Mouse (Mus musculus): ENCODE measurements around the gene Sh3d19. TPM values are rescaled to one million over a fixed set of nuclear protein-coding genes. Genes with fewer than 3 reads are reported as not detected.
"Not testable (repeated sequence)": the region's sequence is repeated elsewhere in the genome, so short reads cannot be mapped to it uniquely, and the experiment has no call there.

The Sh3d19 gene
- polyA plus RNA-seq, 1 experiment from 2014 or later: 6.2 TPM

GRCm38 (mm10) chr3:85952696-85953283 is 18.1 kb upstream of the Sh3d19 start:
- WGBS (ENCODE audit: insufficient replicate concordance): 73% methylated on average over 10 of the region's 10 CpGs
- H3K9ac ChIP-seq: no peak overlapping the region
- H3K4me1 ChIP-seq (replicated peaks): no peaks in the 10 kb centered on the region
- no peak overlapping the region for H3K4me2 ChIP-seq
- no peaks in the 10 kb centered on the region for H3K27me3 ChIP-seq
- no peak for DNase-seq
- no peaks in the 10 kb centered on the region for H3K36me3 ChIP-seq
- no peak overlapping the region for H3K4me3 ChIP-seq (replicated peaks)
- no peak overlapping the region for H3K27ac ChIP-seq
- no peaks in the 10 kb centered on the region for H3K9me3 ChIP-seq (replicated peaks)
- ATAC-seq (ENCODE audit: low read depth): no peak

- DNase-seq: no peak
- no peaks in the 10 kb centered on the region for H3K36me3 ChIP-seq
- H3K9me3 ChIP-seq (replicated peaks): no peaks in the 10 kb centered on the region
- H3K27ac ChIP-seq: no peak overlapping the region
- 85% methylated on average over 9 of the region's 9 CpGs for WGBS (ENCODE audit: insufficient replicate concordance)
- no peak for ATAC-seq (ENCODE audit: low read depth)
- no peaks in the 10 kb centered on the region for H3K27me3 ChIP-seq
- no peaks in the 10 kb centered on the region for H3K4me1 ChIP-seq (replicated peaks)
- H3K4me2 ChIP-seq: no peak overlapping the region
- H3K4me3 ChIP-seq (replicated peaks): no peak overlapping the region
- H3K9ac ChIP-seq: no peak overlapping the region
Observed at GRCm38 (mm10) chr3:85955269-85955668, 15.6 kb upstream of the Sh3d19 start.

- Histone ChIP-seq H3K27ac (no peak overlapping the region), H3K36me3 (no peaks in the 10 kb centered on the region), H3K9ac (no peak overlapping the region), H3K9me3 (replicated peaks) (no peaks in the 10 kb centered on the region), H3K27me3 (no peaks in the 10 kb centered on the region), H3K4me3 (replicated peaks) (no peak overlapping the region), H3K4me2 (no peak overlapping the region), H3K4me1 (replicated peaks) (no peaks in the 10 kb centered on the region)
- 70% methylated on average over 5 of the region's 5 CpGs for WGBS (ENCODE audit: insufficient replicate concordance)
- DNase-seq: no peak
- no peak for ATAC-seq (ENCODE audit: low read depth)
Observed at GRCm38 (mm10) chr3:85955704-85956103, 15.2 kb upstream of the Sh3d19 start.

- H3K27me3 ChIP-seq: no peaks in the 10 kb centered on the region
- ATAC-seq (ENCODE audit: low read depth): no peak
Observed at GRCm38 (mm10) chr3:85959669-85960068, 11.2 kb upstream of the Sh3d19 start.

GRCm38 (mm10) chr3:85961134-85961533 is 9.8 kb upstream of the Sh3d19 start:
- 30% methylated on average over 5 of the region's 5 CpGs for WGBS (ENCODE audit: insufficient replicate concordance)
- H3K36me3 ChIP-seq: no peaks in the 10 kb centered on the region
- ATAC-seq (ENCODE audit: low read depth) (no peak), DNase-seq (no peak)
- H3K27ac ChIP-seq: no peak overlapping the region
- H3K4me3 ChIP-seq (replicated peaks): no peak overlapping the region
- H3K9me3 ChIP-seq (replicated peaks): no peaks in the 10 kb centered on the region
- H3K27me3 ChIP-seq: no peaks in the 10 kb centered on the region
- H3K9ac ChIP-seq: no peak overlapping the region
- no peaks in the 10 kb centered on the region for H3K4me1 ChIP-seq (replicated peaks)
- no peak overlapping the region for H3K4me2 ChIP-seq

More at GRCm38 (mm10) chr3:85959669-85960068, 11.2 kb upstream of the Sh3d19 start:
- Histone ChIP-seq H3K9ac (no peak overlapping the region), H3K36me3 (no peaks in the 10 kb centered on the region), H3K4me2 (no peak overlapping the region), H3K4me1 (replicated peaks) (no peaks in the 10 kb centered on the region), H3K27ac (no peak overlapping the region), H3K4me3 (replicated peaks) (no peak overlapping the region), H3K9me3 (replicated peaks) (no peaks in the 10 kb centered on the region)
- no peak for DNase-seq
- WGBS (ENCODE audit: insufficient replicate concordance): 60% methylated on average over 1 of the region's 1 CpGs

- Histone ChIP-seq H3K27ac (no peak overlapping the region), H3K27me3 (no peaks in the 10 kb centered on the region; the same call in 1 of the 2 replicates), H3K36me3 (no peaks in the 10 kb centered on the region), H3K9ac (no peak overlapping the region), H3K4me3 (replicated peaks) (no peak overlapping the region), H3K9me3 (replicated peaks) (no peaks in the 10 kb centered on the region), H3K4me1 (replicated peaks) (peaks cover 7% of the 10 kb centered on the region), H3K4me2 (no peak overlapping the region)
- ATAC-seq (ENCODE audit: low read depth) (no peak), DNase-seq (no peak)
- whole genome bisulfite sequencing (ENCODE audit: insufficient replicate concordance): 62% methylated on average over 4 of the region's 4 CpGs
Observed at GRCm38 (mm10) chr3:85965479-85965878, 5.4 kb upstream of the Sh3d19 start.

GRCm38 (mm10) chr3:85969040-85969439 is 1.9 kb upstream of the Sh3d19 start:
- Histone ChIP-seq H3K27ac (no peak overlapping the region), H3K4me2 (no peak overlapping the region), H3K4me3 (replicated peaks) (no peak overlapping the region), H3K9ac (no peak overlapping the region), H3K4me1 (replicated peaks) (peaks cover 31% of the 10 kb centered on the region), H3K9me3 (replicated peaks) (no peaks in the 10 kb centered on the region), H3K27me3 (no peaks in the 10 kb centered on the region; the same call in 1 of the 2 replicates), H3K36me3 (no peaks in the 10 kb centered on the region)
- DNase-seq (no peak), ATAC-seq (ENCODE audit: low read depth) (no peak)
- 78% methylated on average over 8 of the region's 8 CpGs for WGBS (ENCODE audit: insufficient replicate concordance)

GRCm38 (mm10) chr3:85971599-85971975 is 678 bp downstream of the Sh3d19 start:
- H3K9ac ChIP-seq: peak overlapping the region; percentile 79
- DNase-seq (peak; percentile 16), ATAC-seq (ENCODE audit: low read depth) (peak; percentile 57)
- no peaks in the 10 kb centered on the region; the same call in 1 of the 2 replicates for H3K27me3 ChIP-seq
- H3K27ac ChIP-seq: peak overlapping the region; percentile 72
- H3K9me3 ChIP-seq (replicated peaks): no peaks in the 10 kb centered on the region
- under 1% methylated on average over 13 of the region's 13 CpGs for WGBS (ENCODE audit: insufficient replicate concordance)
- peaks cover 31% of the 10 kb centered on the region for H3K4me1 ChIP-seq (replicated peaks)
- no peaks in the 10 kb centered on the region for H3K36me3 ChIP-seq
- peak overlapping the region; percentile 74 for H3K4me3 ChIP-seq (replicated peaks)
- peak overlapping the region; percentile 85 for H3K4me2 ChIP-seq

- DNase-seq (no peak), ATAC-seq (ENCODE audit: low read depth) (no peak)
- H3K36me3 ChIP-seq: no peaks in the 10 kb centered on the region
- WGBS (ENCODE audit: insufficient replicate concordance): 78% methylated on average over 10 of the region's 10 CpGs
- peak overlapping the region; percentile 85 for H3K4me2 ChIP-seq
- no peaks in the 10 kb centered on the region; the same call in 1 of the 2 replicates for H3K27me3 ChIP-seq
- no peaks in the 10 kb centered on the region for H3K9me3 ChIP-seq (replicated peaks)
- peaks cover 31% of the 10 kb centered on the region for H3K4me1 ChIP-seq (replicated peaks)
- H3K27ac ChIP-seq: no peak overlapping the region
- no peak overlapping the region for H3K9ac ChIP-seq
- H3K4me3 ChIP-seq (replicated peaks): no peak overlapping the region
Observed at GRCm38 (mm10) chr3:85973376-85974140, 2.6 kb downstream of the Sh3d19 start.

GRCm38 (mm10) chr3:85974451-85974850 is 3.5 kb downstream of the Sh3d19 start:
- Histone ChIP-seq H3K4me3 (replicated peaks) (no peak overlapping the region), H3K27ac (no peak overlapping the region), H3K36me3 (no peaks in the 10 kb centered on the region), H3K9me3 (replicated peaks) (no peaks in the 10 kb centered on the region), H3K27me3 (no peaks in the 10 kb centered on the region), H3K4me1 (replicated peaks) (peaks cover 35% of the 10 kb centered on the region), H3K9ac (no peak overlapping the region), H3K4me2 (no peak overlapping the region)
- WGBS (ENCODE audit: insufficient replicate concordance): 70% methylated on average over 4 of the region's 4 CpGs
- DNase-seq (no peak), ATAC-seq (ENCODE audit: low read depth) (no peak)

- H3K4me1 ChIP-seq (replicated peaks): peaks cover 9% of the 10 kb centered on the region
- no peaks in the 10 kb centered on the region for H3K36me3 ChIP-seq
- no peak overlapping the region for H3K4me3 ChIP-seq (replicated peaks)
- DNase-seq (no peak), ATAC-seq (ENCODE audit: low read depth) (no peak)
- H3K4me2 ChIP-seq: no peak overlapping the region
- H3K27me3 ChIP-seq: no peaks in the 10 kb centered on the region
- H3K27ac ChIP-seq: no peak overlapping the region
- WGBS (ENCODE audit: insufficient replicate concordance): 80% methylated on average over 4 of the region's 4 CpGs
- H3K9me3 ChIP-seq (replicated peaks): no peaks in the 10 kb centered on the region
- no peak overlapping the region for H3K9ac ChIP-seq
Observed at GRCm38 (mm10) chr3:85980036-85980435, 9.1 kb downstream of the Sh3d19 start.

GRCm38 (mm10) chr3:85981761-85982160 is 10.9 kb downstream of the Sh3d19 start:
- not testable (repeated sequence) for H3K4me2 ChIP-seq; H3K27ac ChIP-seq; ATAC-seq (ENCODE audit: low read depth); H3K4me3 ChIP-seq (replicated peaks); H3K27me3 ChIP-seq; H3K4me1 ChIP-seq (replicated peaks); DNase-seq; H3K9ac ChIP-seq; H3K9me3 ChIP-seq (replicated peaks); H3K36me3 ChIP-seq
- WGBS (ENCODE audit: insufficient replicate concordance): 69% methylated on average over 3 of the region's 3 CpGs

All from liver, embryonic 13.5 days (tissue).